Mouse (Mus musculus) gastrocnemius, postnatal 25 days (tissue): ENCODE results near the gene Baiap2l2. TPM values are rescaled to one million over a fixed set of nuclear protein-coding genes. Genes with fewer than 3 reads are reported as not detected.

Experiments
- DNase-seq: peaks from one replicate; pipeline ENCODE4 v3.0.0; 2022
- long read RNA-seq, 2 experiments: library from polyadenylated mRNA; stranded (forward); transcript quantifications; one replicate each; pipeline ENCODE4 v2.0.0; 2021
- total RNA-seq, 2 experiments: library from RNA; stranded (reverse); gene quantifications; 1 replicate in 1 of 2; 2 replicates in 1 of 2; pipeline ENCODE4 v1.2.3; 2021

The Baiap2l2 gene
- total RNA-seq = 1 to 10 TPM; 1.6 to 1.9 TPM
- long read RNA-seq, experiment 1, partial matches to known transcripts = 2 of 3 reads
- long read RNA-seq, experiment 1, other reads (novel, unspliced or antisense) = 1 of 3 reads
- long read RNA-seq, experiment 2, partial matches to known transcripts = 2 of 2 reads
- long read RNA-seq, experiment 2, other reads (novel, unspliced or antisense) = 0 of 2 reads

- no peak for DNase-seq
These were observed at the start of gene Baiap2l2 for GRCm38 (mm10) chr15:79285399-79285798. Gene Baiap2l2, minus strand, starts transcription at chr15:79285537.

GRCm38 (mm10) chr15:79333409-79333808 is 48.1 kb upstream of the Baiap2l2 start:
- no peak for DNase-seq

GRCm38 (mm10) chr15:79330521-79330920 is 45.2 kb upstream of the Baiap2l2 start:
- no peak for DNase-seq

- DNase-seq = no peak
These were observed 44.6 kb upstream of the Baiap2l2 start for GRCm38 (mm10) chr15:79329979-79330363.

- DNase-seq = no peak
These were observed 44.1 kb upstream of the Baiap2l2 start for GRCm38 (mm10) chr15:79329346-79329978.

GRCm38 (mm10) chr15:79328939-79329275 is 43.6 kb upstream of the Baiap2l2 start:
- DNase-seq = no peak

GRCm38 (mm10) chr15:79328058-79328938 is 43.0 kb upstream of the Baiap2l2 start, which contains the start of gene Pla2g6:
Gene Pla2g6, minus strand, starts transcription at chr15:79328390.
- peak; percentile 99 for DNase-seq

- DNase-seq = no peak
These were observed 41.9 kb upstream of the Baiap2l2 start for GRCm38 (mm10) chr15:79326971-79327961.

GRCm38 (mm10) chr15:79326264-79326663 is 40.9 kb upstream of the Baiap2l2 start:
- no peak for DNase-seq

- DNase-seq = no peak
These were observed 40.4 kb upstream of the Baiap2l2 start for GRCm38 (mm10) chr15:79325742-79326141.

GRCm38 (mm10) chr15:79324373-79324772 is 39.0 kb upstream of the Baiap2l2 start:
- DNase-seq = no peak

GRCm38 (mm10) chr15:79323791-79324155 is 38.4 kb upstream of the Baiap2l2 start:
- no peak for DNase-seq

- DNase-seq = peak; percentile 66
These were observed 37.9 kb upstream of the Baiap2l2 start for GRCm38 (mm10) chr15:79322991-79323790.

- no peak for DNase-seq
These were observed 37.1 kb upstream of the Baiap2l2 start for GRCm38 (mm10) chr15:79322281-79322990.

- DNase-seq = no peak
These were observed 36.4 kb upstream of the Baiap2l2 start for GRCm38 (mm10) chr15:79321733-79322190.

GRCm38 (mm10) chr15:79313848-79314369 is 28.6 kb upstream of the Baiap2l2 start:
- DNase-seq = no peak

GRCm38 (mm10) chr15:79307861-79308260 is 22.5 kb upstream of the Baiap2l2 start:
- DNase-seq = no peak

GRCm38 (mm10) chr15:79306043-79306637 is 20.8 kb upstream of the Baiap2l2 start:
- DNase-seq = no peak

- DNase-seq = no peak
These were observed 19.5 kb upstream of the Baiap2l2 start for GRCm38 (mm10) chr15:79304832-79305231.

- DNase-seq = no peak
These were observed 18.4 kb upstream of the Baiap2l2 start for GRCm38 (mm10) chr15:79303725-79304124.
